Mouse (Mus musculus) T-helper 17 cell (primary cell): Measurements from ENCODE around the gene Rgs3.

ENCODE experiments used
- in situ Hi-C, 2 experiments: fragments of 300-600 bp; cut with MboI, MseI; formaldehyde crosslinking; loops; 1 replicate in 1 of 2; 2 replicates in 1 of 2; pipeline ENCODE4 v1.15.1; 2025; ENCODE audit warnings: high pct_unique_total_duplicates in 2 of 2

The Rgs3 gene

DNA sequence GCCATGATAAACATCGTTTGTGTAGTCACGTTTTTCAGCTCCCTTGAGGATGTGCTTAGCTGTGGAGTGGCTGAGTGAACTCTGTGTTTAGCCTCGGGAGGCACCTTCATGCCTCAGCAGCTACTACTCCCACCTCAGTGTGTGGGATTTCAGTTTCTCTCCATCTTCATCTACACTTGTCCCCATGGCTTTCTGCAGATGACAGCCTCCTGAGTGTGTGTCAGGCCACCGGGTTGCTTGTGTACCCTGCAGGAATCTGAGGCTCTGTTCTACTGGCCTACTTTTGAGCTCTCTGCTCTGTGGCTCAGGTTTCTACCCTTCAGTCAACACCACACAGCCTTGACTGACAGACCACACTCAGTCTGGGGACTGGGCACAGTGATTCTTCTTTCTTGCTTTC, 151.9 kb downstream of the Rgs3 start:
- in situ Hi-C loops, result no loop called here

DNA sequence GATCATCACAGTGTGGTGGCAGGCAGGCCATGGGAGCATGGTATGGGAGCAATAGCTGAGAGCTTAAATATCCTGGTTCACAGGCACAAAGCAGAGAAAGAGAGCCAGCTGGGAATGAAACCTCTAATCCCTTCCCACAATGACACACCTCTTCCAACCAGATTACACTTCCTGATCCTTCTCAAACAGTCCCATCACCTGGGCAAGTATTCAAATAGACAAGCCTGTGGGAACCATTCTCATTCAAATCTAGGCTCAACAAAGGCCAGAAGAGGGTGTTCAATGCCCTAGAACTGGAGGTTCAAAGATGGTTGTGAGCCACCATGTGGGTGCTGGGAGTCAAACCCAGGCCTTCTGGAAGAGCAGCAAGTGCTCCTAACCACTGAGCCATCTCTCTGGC, 161.2 kb downstream of the Rgs3 start:
- in situ Hi-C loops, result no loop called here

DNA sequence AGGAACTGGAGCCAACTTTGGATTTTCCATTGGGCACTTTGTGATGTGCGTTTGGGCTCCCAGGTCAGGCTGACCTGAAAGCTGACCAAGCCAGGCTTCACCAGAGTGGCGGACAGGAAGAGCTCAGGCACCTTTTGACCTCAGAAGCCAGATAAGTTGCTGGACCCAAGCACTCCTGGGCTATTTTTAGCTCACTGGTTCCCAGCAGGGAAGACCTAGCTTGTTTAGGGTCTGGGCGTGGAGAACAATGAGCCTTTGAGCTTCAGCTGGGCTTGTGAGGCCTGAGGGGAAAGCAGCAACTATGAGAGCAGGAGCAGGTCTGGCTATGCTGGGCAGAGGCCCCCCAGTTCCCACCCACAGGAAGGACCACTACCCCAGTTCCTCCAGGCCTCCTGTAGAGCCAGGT, 162.4 kb downstream of the Rgs3 start:
- in situ Hi-C loops, result no loop called here

DNA sequence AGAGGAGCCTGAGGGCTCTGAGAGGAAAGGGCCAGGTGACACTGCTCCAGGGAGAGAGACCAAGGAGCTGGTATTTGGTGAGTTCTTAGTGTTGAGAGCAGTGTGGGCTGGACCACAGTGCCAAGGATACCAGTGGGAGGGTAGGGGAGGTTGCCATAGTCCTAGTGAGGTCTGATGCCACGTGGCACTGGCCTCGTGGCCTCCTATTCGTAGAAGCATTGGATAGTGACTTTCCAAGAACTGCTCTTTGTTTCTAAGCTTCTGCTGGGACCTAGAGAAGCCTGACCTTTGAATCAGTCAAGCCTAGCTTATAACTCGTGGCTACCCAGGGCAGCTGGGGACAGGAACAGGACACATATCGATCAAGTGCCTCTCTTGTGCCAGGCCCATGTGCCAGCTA, 164.1 kb downstream of the Rgs3 start:
- in situ Hi-C loops, result no loop called here

DNA sequence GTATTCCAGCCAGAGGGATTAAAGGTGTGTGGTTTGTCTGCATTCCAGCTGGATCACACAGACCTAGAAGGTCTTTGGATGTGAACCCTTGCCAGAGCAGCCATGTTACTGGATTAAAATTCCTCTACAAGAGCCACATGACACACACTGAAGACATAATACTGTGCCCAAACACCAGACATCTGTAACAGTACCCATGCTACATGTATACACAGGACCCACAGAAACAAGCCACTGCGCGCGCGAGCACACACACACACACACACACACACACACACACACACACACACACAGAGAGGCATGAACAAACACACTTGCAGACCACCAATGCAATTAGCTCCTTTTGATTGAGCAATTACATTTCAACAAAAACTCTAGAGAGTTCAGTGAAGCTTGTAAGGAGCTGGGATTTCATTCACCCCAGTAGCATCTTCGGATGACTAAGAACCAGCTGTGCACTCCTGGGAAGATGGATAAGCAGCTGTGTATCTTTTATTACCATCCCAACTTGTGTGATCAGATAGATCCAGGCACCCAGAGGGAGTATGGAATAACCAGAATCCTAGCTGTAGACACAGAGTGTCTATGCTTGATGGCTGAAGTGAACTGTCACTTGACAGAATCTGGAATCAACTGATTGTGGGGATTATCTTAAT, 166.8 kb downstream of the Rgs3 start:
- in situ Hi-C loops, result no loop called here

DNA sequence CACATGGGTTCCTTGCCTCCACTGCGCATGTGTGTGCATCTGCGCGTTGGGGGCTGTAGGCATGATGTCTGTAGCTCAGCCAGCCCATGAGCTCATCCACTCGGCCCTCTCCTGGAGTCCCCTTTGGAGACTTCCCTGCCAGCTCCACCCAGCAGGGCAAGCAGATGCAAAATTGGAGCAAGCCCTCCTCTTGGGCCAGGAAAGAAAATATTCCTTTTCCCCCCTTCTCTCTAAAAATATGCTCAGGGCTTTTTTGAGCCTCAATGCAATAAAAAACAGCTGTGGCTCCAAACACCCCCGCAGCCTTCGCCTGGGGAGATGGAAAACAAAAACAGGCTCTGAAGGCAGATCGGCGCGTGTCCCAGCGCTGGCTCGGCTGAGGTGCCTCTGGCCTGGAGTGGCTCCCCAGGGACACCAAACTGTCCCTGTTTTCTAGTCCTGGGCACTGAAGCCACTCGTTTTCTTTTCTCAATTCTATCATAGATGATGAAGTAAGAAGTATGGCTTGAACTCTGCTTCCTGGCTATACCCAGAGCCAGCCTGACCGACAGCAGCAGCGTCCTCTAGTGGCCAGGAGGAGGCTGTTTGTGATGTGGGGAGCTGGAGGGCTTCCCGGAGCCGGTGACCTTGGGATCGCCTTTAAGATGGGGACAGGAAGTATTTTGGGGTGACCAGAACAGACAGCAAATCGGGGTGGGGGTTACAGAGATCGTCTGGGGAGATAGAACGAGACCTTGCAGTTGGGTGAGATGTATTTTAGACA, 168.1 kb downstream of the Rgs3 start:
- in situ Hi-C loops, result no loop called here

DNA sequence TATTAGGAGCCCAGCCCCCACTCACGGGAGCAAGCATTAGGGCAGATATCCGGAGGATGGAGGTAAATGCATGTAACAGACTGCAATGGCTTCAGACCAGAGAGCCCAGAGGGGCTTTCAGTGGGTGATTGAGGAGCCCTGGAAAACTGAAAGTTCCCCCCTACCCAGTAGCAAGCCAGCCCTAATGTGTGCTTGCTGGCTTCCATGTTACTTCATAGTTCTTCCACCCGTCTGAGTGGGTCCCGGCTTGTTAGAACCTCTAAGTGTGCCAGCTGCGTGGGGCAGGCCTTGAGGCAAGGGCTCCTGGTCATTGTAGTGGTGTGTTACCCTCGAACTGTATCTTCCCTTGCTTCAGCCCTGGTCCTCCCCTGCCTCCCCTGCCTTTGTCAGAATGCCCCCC, 168.8 kb downstream of the Rgs3 start:
- in situ Hi-C loops, result no loop called here

DNA sequence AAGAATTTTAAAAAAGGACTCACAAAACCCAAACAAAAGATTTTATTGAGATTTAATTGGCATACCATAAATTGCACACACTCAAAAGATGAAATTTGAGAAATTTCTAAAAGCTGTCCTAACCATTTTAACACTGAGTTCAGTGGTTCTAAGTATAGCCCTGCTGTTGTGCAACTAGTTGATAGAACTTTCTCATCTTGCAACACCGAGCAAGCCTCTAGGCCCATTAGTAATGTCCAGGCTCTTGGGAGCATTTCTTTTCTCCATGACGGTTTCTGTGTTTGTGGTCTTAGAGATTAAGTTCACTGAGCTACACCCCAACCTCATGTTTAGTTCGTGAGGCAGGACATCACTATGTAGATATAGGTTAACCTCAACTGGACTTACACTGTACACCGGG, 169.5 kb downstream of the Rgs3 start:
- in situ Hi-C loops, result no loop called here

DNA sequence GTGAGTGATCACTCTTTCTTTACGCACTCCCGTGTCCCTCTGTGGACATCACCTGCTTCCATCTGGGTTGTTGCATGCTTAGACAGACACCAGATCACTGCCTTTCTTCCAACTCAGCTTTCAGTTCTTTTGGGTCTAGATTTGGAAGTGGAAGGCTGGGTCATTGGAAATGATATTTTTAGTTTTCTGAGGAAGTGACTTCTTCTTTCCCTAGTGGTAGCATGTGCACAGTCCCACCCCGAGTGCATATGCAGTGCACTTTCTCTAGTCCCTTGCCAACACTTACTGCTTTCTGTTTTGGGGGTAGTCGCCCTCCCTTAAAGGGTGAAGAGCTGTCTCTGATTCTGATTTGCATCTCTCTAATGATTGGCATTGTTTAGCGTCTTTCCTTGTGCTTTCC, 170.3 kb downstream of the Rgs3 start:
- in situ Hi-C loops, result no loop called here

DNA sequence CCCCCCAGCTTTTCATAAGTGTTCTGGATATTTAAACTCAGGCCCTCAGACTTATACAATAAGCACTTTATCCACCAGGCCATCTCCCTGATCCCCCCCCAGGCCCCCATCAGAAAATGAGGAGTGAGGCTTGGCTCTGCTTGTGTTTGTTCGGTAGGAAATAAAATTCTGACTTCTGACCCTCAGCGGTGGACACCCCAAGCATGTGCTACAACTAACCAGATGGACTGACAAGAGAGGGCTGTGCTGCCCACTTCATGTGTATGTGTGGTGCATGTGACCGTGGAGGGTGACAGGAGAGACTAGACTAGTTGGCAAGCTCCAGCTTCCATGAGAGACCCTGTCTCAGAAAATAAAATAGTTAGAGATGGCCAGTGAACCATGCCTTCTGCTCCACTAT, 171.2 kb downstream of the Rgs3 start:
- in situ Hi-C loops, result no loop called here

DNA sequence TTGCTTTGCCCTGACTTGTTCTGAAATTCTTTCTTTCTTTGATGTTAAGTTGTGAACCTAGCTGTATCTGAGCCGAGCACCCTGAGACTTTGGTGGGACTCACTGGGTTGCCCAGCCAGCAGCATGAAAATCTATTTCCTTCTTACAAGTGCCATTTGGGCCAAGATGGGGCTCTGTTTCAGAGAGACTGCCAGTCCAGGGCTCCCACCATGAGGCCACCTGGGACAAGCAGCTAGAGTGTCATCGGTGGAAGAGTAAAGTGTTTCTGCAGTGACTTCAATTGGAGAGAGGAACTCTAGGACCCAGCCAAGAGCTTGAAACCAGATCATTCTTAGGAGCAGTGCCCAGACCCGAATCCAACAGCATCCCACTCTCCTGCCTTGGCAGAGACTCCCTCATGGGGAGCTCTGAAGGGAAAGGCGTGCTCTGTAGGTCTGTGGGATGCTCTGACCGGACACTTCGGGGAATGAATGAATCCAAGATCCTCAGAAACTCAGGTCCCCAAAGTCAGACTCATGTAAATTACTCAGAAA, 171.9 kb downstream of the Rgs3 start:
- in situ Hi-C loops, result no loop called here

DNA sequence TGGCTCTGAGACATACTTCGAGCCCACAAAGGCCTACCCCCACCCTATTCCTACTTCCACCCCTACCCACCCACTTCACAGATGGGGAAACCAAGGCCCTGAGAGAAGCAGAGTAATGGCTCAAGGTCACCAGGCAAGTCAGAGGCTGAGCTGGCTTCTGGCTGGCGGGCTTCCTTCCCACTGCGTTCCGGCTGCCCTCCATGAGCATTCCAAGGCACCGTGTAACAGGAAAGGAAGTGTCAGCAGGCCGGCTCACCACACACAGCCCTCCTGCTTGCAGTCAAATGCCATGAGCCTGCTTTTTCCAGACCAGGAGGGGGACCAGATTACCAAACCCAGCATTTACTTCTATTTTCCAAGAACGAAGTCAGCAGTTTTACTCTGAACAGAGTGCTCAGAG, 172.4 kb downstream of the Rgs3 start:
- in situ Hi-C loops, result no loop called here

DNA sequence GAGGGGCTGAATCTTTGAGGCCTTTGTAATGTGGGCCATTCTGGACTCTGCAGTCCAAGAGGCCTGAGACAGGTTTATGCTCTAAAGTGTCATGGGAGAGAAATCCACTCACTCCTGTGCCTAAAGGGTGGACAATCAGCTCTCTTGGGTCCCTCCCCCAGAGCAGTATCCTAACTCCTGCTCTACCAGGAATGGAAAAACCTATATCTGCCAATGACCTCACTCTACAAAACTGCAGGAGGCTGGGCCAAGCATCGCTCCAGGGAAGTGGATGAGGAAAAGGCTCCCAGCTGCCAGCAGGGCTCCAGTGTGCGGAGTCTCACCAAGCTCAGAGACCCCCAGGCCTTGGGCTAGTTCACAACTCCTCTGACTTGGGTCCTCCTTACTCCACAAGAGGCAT, 173.2 kb downstream of the Rgs3 start:
- in situ Hi-C loops, result no loop called here

DNA sequence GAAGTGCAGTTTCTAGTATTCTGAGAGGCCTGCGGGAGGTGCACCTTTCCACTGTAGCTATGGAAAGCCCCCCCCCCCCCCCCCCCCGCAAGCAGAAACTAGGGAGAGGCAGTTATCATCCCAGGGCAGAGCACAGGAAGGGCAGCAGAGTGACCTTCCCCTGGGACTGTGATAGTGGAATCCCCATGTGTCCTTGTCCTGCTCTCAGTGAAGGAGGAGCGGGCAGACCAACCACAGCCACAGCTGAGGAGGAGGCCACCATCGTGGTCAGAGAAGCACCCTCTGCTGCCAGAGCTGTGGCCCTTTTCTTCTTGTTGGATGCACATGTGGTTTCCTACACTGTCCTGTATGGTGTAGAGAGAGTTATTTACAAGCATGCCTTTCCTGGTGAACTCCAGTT, 174.3 kb downstream of the Rgs3 start:
- in situ Hi-C loops, result no loop called here

DNA sequence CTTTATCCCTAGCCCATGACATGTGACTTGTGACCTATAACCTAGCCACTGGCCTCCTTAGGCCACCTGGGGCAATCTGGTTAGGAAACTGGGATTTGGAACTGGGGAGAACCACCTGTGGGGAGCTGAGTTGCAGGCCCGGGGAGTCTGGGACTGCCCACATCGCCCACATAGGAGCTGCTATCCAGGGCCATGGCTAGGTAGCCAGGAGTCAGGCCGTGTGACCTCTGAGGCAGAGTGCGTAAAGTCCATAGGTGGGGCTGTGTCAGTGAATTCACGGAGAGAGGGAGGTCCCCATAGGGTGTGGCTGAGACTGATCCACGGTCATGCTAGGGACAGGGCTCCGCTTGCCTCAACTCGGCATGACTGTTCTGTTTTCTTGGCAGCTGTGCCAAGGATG, 175.6 kb downstream of the Rgs3 start:
- in situ Hi-C loops, result loop anchor here in 1 of 2 experiments (5.0 kb wide), 1 partner anchor 822 kb away; the partner anchor contains the start of gene Tmem268

DNA sequence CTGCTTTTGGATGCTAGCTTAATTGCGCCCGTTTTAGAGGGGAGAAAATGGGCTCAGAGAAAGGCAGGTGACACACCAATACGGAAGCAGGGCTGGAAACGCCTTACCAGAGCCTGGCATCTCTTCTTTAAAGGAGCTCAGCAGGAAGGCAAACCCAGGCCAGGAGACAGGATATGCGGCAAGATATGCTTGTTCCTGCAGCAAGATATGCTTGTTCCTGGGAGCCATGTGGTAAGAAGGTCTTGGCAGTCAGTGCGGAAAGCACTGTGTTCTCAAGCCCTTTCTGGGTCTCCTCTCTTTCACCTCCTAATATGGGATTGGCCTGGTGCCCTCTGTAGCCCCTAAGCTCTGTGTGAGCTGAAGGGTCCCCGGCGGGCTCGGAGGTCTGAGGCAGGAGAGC, 176.2 kb downstream of the Rgs3 start:
- in situ Hi-C loops, result loop anchor here in 1 of 2 experiments (5.0 kb wide), 1 partner anchor 821 kb away; the partner anchor contains the start of gene Tmem268

DNA sequence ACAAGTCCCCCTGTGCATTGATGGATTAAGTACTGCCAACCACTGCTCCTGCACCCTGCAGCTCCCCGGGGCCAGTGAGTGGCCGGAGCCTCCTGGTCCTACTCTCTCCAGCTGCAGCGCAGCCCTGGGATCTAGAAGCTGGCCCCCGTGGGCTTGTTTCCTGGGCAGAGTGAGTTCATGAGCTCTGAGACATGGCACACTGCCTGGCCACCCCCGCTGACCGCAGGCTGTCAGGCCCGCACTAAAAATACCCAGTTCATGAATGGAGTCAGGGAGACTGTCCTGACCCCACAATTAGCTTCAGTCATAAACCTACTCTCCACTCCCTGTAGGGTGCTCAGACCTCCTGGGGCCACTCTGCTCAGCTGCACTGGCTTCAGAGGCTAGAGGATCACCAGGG, 176.8 kb downstream of the Rgs3 start:
- in situ Hi-C loops, result loop anchor here in 1 of 2 experiments (5.0 kb wide), 1 partner anchor 821 kb away; the partner anchor contains the start of gene Tmem268

DNA sequence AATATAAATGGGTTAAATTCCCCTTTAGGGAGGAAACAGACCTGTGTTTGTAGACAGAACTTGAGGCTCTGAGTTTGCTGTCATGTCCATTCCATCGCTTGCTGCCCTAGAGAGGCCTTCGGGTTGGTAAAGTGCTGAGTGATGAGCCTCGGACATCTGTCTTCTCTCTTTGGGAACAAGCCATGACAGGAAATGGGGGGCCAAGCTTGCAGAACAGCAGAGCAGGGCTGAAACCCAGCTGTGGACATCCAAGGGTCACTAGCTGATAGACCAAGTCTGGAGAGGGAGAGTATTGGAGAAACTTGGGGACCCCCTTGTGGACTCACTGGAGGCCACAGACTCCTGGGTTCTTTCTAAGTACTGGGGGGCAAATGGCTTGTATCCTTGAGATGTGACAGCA, 177.3 kb downstream of the Rgs3 start:
- in situ Hi-C loops, result loop anchor here in 1 of 2 experiments (5.0 kb wide), 1 partner anchor 820 kb away; the partner anchor contains the start of gene Tmem268

DNA sequence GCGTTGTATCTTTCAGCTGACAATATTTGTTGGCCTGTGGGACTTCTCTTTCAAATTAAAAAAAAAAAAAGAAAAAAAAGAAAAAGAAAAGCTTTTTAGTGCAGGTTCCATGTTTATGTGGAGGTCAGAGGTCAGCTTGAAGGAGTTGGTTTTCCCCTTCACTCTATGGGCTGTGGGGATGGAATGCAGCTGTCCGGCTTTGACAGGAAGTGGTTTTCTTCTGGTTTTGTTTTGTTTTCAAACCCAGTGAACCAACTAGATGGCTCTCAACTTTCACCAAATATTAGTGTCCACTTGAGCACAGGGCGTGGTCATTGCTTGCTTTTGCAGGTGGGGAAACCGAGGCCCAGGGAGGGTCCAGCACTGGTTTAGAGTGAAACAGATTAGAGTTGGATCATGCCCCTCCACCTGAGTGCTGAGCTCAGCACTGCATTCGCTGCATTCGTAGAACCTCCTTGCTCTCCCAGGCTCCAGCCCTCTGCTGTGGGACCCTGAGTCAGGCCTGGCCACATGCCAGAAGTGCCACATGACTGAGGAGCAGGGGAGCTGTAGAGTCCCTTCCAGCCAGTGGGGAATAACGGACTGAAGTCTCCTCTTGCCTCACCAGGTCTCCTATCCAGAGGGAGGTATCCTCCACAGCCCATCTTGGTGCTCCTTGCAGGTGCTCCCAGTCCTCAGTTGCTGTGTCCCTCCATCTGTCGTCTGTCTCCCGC, 178.5 kb downstream of the Rgs3 start:
- in situ Hi-C loops, result loop anchor here in 1 of 2 experiments (5.0 kb wide), 1 partner anchor 819 kb away; the partner anchor contains the start of gene Tmem268

DNA sequence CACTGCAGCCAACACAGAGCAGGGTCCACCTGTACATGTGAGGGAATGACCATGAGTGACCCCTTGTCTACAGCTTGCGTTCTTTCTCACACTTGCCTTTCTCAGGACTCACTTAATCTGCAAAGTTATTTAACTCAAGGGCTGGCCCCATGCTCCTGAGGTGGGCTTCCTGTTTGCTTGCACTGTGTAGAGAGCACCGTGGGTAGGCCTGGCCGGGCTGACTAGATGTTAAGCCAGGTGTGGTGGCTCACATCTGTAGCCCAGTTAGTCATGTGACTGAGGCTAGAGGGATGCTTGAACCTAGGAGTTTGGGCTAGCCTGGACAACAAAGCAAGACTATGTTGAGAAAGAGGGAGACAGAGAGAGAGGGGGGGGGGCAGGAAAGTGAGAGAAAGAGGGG, 179.3 kb downstream of the Rgs3 start:
- in situ Hi-C loops, result loop anchor here in 1 of 2 experiments (5.0 kb wide), 1 partner anchor 818 kb away; the partner anchor contains the start of gene Tmem268

DNA sequence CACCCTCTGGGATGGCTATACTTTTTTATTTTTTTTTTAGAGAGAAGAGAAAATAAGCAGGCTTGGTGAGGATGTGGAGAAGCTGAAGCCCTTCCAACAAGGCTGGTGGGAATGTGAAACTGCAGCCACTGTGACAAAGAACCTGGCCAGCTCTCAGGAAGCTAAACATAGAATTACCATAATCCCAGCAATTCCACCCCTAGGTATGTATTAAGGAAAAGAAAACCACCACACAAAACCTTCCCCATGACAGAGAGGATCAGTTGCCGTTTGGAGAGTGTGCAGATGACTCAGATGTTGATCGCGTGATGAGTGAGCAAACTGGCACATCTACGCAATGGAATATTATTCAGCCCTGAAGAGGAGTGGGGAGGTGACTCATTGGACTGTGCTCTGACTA, 179.9 kb downstream of the Rgs3 start:
- in situ Hi-C loops, result loop anchor here in 1 of 2 experiments (5.0 kb wide), 1 partner anchor 818 kb away; the partner anchor contains the start of gene Tmem268
